Mouse (Mus musculus): Measurements from ENCODE around the gene Spg21.

The Spg21 gene

GRCm38 (mm10) chr9:65535789-65536469, 75.2 kb downstream of the Spg21 start:
- no peak for DNase-seq (ENCODE audit: low spot score)

- DNase-seq (ENCODE audit: low spot score), result no peak
These were observed 75.7 kb downstream of the Spg21 start for GRCm38 (mm10) chr9:65536491-65536890.

Data from urinary bladder, postnatal 10 days (tissue).